Mouse (Mus musculus) embryonic facial prominence, embryonic 15.5 days (tissue): ENCODE measurements around the gene Hist1h1t. TPM values are rescaled to one million over a fixed set of nuclear protein-coding genes. Genes with fewer than 3 reads are reported as not detected.
"Not testable (repeated sequence)": the region's sequence is repeated elsewhere in the genome, so short reads cannot be mapped to it uniquely, and the experiment has no call there.

Experiments
- ATAC-seq: fragments of 200-750 bp; cut with Nextera tagmentation; 2 replicates; pipeline ENCODE4 v1.8.0; 2017; ENCODE audit warnings: low read depth, moderate TSS enrichment; ENCODE audit not compliant: insufficient number of reproducible peaks, low FRiP score, low TSS enrichment
- H3K27ac ChIP-seq: fragments of 300-500 bp; sonication (generic); replicated peaks from 2 replicates; pipeline ENCODE4 v1.5.1; 2015; ENCODE audit warnings: mild to moderate bottlenecking, inconsistent platforms
- H3K27me3 ChIP-seq: fragments of 300-500 bp; sonication (generic); 2 replicates; pipeline ENCODE4 v1.6.1; 2015; ENCODE audit warnings: inconsistent platforms
- H3K36me3 ChIP-seq: fragments of 300-500 bp; sonication (generic); 2 replicates; pipeline ENCODE4 v1.6.1; 2015; ENCODE audit warnings: mild to moderate bottlenecking, inconsistent platforms
- H3K4me1 ChIP-seq: fragments of 300-500 bp; sonication (generic); 2 replicates; pipeline ENCODE4 v1.6.1; 2015; ENCODE audit warnings: inconsistent platforms
- H3K4me2 ChIP-seq: fragments of 300-500 bp; sonication (generic); replicated peaks from 2 replicates; pipeline ENCODE4 v1.6.1; 2015; ENCODE audit warnings: mild to moderate bottlenecking, inconsistent platforms
- H3K4me3 ChIP-seq: fragments of 300-500 bp; sonication (generic); replicated peaks from 2 replicates; pipeline ENCODE4 v1.5.1; 2015; ENCODE audit warnings: mild to moderate bottlenecking, inconsistent platforms
- H3K9ac ChIP-seq: fragments of 300-500 bp; sonication (generic); 2 replicates; pipeline ENCODE4 v1.6.1; 2015; ENCODE audit warnings: inconsistent platforms
- H3K9me3 ChIP-seq: fragments of 300-500 bp; sonication (generic); replicated peaks from 2 replicates; pipeline ENCODE4 v1.6.1; 2016; ENCODE audit warnings: inconsistent platforms
- WGBS: fragments of 180-500 bp; shearing (Covaris S2); methylation state at CpG from one replicate; pipeline ENCODE4 v1.1.7; 2015; 5-methylcytosine and 5-hydroxymethylcytosine counted together
- polyA plus RNA-seq: library from polyadenylated mRNA; unstranded; fragments of >200 nt; fragmentation: Nextera tagmentation; extraction: Ambion mirVana; gene quantifications from 2 replicates; pipeline ENCODE4 v1.2.1, GENCODE M21; 2015

Gene Hist1h1t
- polyA plus RNA-seq, result not detected in 2 replicates

GRCm38 (mm10) chr13:23695514-23695913, at the start of gene Hist1h1t:
Gene Hist1h1t, plus strand, starts transcription at chr13:23695814.
- WGBS, result 50% methylated on average over 13 of the region's 13 CpGs
- Histone ChIP-seq H3K27me3 (no peaks in the 10 kb centered on the region), H3K36me3 (no peaks in the 10 kb centered on the region), H3K9me3 (no peaks in the 10 kb centered on the region), H3K4me1 (peaks cover 14% of the 10 kb centered on the region; the same call in 1 of the 2 replicates), H3K4me2 (no peak within 1 kb of the TSS), H3K4me3 (no peak within 1 kb of the TSS), H3K9ac (no peak within 1 kb of the TSS), H3K27ac (no peak within 1 kb of the TSS)
- ATAC-seq, result no peak

GRCm38 (mm10) chr13:23659636-23660366, 35.8 kb upstream of the Hist1h1t start:
- Histone ChIP-seq H3K27me3 (no peaks in the 10 kb centered on the region), H3K4me3 (no peak overlapping the region), H3K36me3 (no peaks in the 10 kb centered on the region), H3K9ac (no peak overlapping the region), H3K27ac (no peak overlapping the region), H3K4me1 (no peaks in the 10 kb centered on the region), H3K4me2 (no peak overlapping the region), H3K9me3 (no peaks in the 10 kb centered on the region)
- 67% methylated on average over 6 of the region's 6 CpGs for WGBS
- ATAC-seq, result no peak

- Histone ChIP-seq H3K9me3 (no peaks in the 10 kb centered on the region), H3K9ac (no peak overlapping the region), H3K27ac (no peak overlapping the region), H3K4me3 (no peak overlapping the region), H3K27me3 (no peaks in the 10 kb centered on the region), H3K36me3 (no peaks in the 10 kb centered on the region), H3K4me2 (no peak overlapping the region), H3K4me1 (no peaks in the 10 kb centered on the region)
- WGBS, result 68% methylated on average over 3 of the region's 3 CpGs
- ATAC-seq, result no peak
Observed at GRCm38 (mm10) chr13:23662536-23662935, 33.1 kb upstream of the Hist1h1t start.

GRCm38 (mm10) chr13:23681990-23682582, 13.5 kb upstream of the Hist1h1t start:
- Histone ChIP-seq H3K9me3 (no peaks in the 10 kb centered on the region), H3K4me1 (peaks cover 12% of the 10 kb centered on the region), H3K27ac (no peak overlapping the region), H3K9ac (no peak overlapping the region), H3K27me3 (no peaks in the 10 kb centered on the region), H3K4me2 (no peak overlapping the region), H3K4me3 (no peak overlapping the region), H3K36me3 (no peaks in the 10 kb centered on the region)
- no peak for ATAC-seq
- 81% methylated on average over 6 of the region's 6 CpGs for WGBS

- no peaks in the 10 kb centered on the region for H3K27me3 ChIP-seq
- WGBS, result 64% methylated on average over 1 of the region's 1 CpGs
- ATAC-seq, result no peak
- peak overlapping the region; percentile 94 for H3K27ac ChIP-seq
- H3K9me3 ChIP-seq, result no peaks in the 10 kb centered on the region
- 0 out of 2 replicates have a peak overlapping the region, but pooled peaks have one; percentile 35 for H3K9ac ChIP-seq
- peak overlapping the region; percentile 51 for H3K4me3 ChIP-seq
- H3K4me1 ChIP-seq, result peaks cover 12% of the 10 kb centered on the region
- no peaks in the 10 kb centered on the region for H3K36me3 ChIP-seq
- H3K4me2 ChIP-seq, result peak overlapping the region; percentile 50
Observed at GRCm38 (mm10) chr13:23682623-23682946, 13.0 kb upstream of the Hist1h1t start.

GRCm38 (mm10) chr13:23682947-23683754, 12.5 kb upstream of the Hist1h1t start:
- Histone ChIP-seq H3K9ac (peak overlapping the region; percentile 35; the same call in 1 of the 2 replicates), H3K4me3 (peak overlapping the region; percentile 51), H3K27ac (peak overlapping the region; percentile 94), H3K4me1 (peaks cover 12% of the 10 kb centered on the region), H3K4me2 (peak overlapping the region; percentile 50)
- H3K36me3 ChIP-seq, H3K9me3 ChIP-seq, H3K27me3 ChIP-seq: not testable (repeated sequence)
- WGBS, result 8% methylated on average over 16 of the region's 30 CpGs
- ATAC-seq, result peak; percentile 12; the same call in 1 of the 2 replicates

GRCm38 (mm10) chr13:23683755-23684281, 11.8 kb upstream of the Hist1h1t start, which contains the start of the genes Hist1h2ac and Hist1h2bc:
Gene Hist1h2ac, minus strand, starts transcription at chr13:23683948.
Gene Hist1h2bc, plus strand, starts transcription at chr13:23684199.
- Histone ChIP-seq H3K4me1 (peaks cover 12% of the 10 kb centered on the region), H3K9me3 (no peaks in the 10 kb centered on the region), H3K27ac (peak within 1 kb of the TSS; percentile 96), H3K27me3 (no peaks in the 10 kb centered on the region), H3K4me3 (peak within 1 kb of the TSS; percentile 51), H3K36me3 (no peaks in the 10 kb centered on the region), H3K4me2 (peak within 1 kb of the TSS; percentile 72), H3K9ac (peak within 1 kb of the TSS; percentile 62)
- WGBS, result under 1% methylated on average over 29 of the region's 32 CpGs
- ATAC-seq, result peak; percentile 99

- Histone ChIP-seq H3K27ac (peak overlapping the region; percentile 96), H3K9ac (peak overlapping the region; percentile 62), H3K4me1 (peaks cover 12% of the 10 kb centered on the region), H3K4me2 (peak overlapping the region; percentile 72), H3K4me3 (peak overlapping the region; percentile 51)
- 0% methylated on average over 18 of the region's 37 CpGs for WGBS
- not testable (repeated sequence) for H3K9me3 ChIP-seq, ATAC-seq, H3K36me3 ChIP-seq, H3K27me3 ChIP-seq
Observed at GRCm38 (mm10) chr13:23684295-23684945, 11.2 kb upstream of the Hist1h1t start.

- Histone ChIP-seq H3K36me3 (no peaks in the 10 kb centered on the region), H3K27me3 (no peaks in the 10 kb centered on the region), H3K27ac (peak overlapping the region; percentile 96), H3K4me2 (peak overlapping the region; percentile 72), H3K4me3 (peak overlapping the region; percentile 51), H3K4me1 (peaks cover 12% of the 10 kb centered on the region), H3K9me3 (no peaks in the 10 kb centered on the region), H3K9ac (peak overlapping the region; percentile 62)
- no peak for ATAC-seq
- 5% methylated on average over 15 of the region's 15 CpGs for whole genome bisulfite sequencing
Observed at GRCm38 (mm10) chr13:23685121-23685861, 10.3 kb upstream of the Hist1h1t start.

- Histone ChIP-seq H3K4me3 (peak overlapping the region; percentile 51), H3K9me3 (no peaks in the 10 kb centered on the region), H3K9ac (peak overlapping the region; percentile 62; the same call in 1 of the 2 replicates), H3K36me3 (no peaks in the 10 kb centered on the region), H3K27me3 (no peaks in the 10 kb centered on the region), H3K4me2 (peak overlapping the region; percentile 72), H3K27ac (peak overlapping the region; percentile 96; the same call in 1 of the 2 replicates), H3K4me1 (peaks cover 12% of the 10 kb centered on the region)
- 23% methylated on average over 4 of the region's 4 CpGs for WGBS
- no peak for ATAC-seq
Observed at GRCm38 (mm10) chr13:23685966-23686365, 9.6 kb upstream of the Hist1h1t start.
